8 mouse cellular contexts compared by ENCODE assay signal in genomic region chr4:45755881-45756280, GRCm38 (mm10). TPM values are rescaled to one million over a fixed set of nuclear protein-coding genes. Genes with fewer than 3 reads are reported as not detected.
DNase-seq lines count a peak whose midpoint lies in the region; ATAC-seq lines count a peak whose summit lies in the region.

No protein-coding gene starts in this region.

- no peak overlapping the region for H3K4me3 ChIP-seq in heart, embryonic 10.5 days
- no peak overlapping the region for H3K4me3 ChIP-seq in hindbrain, embryonic 15.5 days
- H3K4me3 ChIP-seq in limb, embryonic 10.5 days, result no peak overlapping the region

- H3K36me3 ChIP-seq in heart, embryonic 10.5 days, result no peaks in the 10 kb centered on the region
- H3K36me3 ChIP-seq in hindbrain, embryonic 15.5 days, result no peaks in the 10 kb centered on the region
- no peaks in the 10 kb centered on the region for H3K36me3 ChIP-seq in limb, embryonic 10.5 days

- H3K9ac ChIP-seq in hindbrain, embryonic 15.5 days, result no peak overlapping the region

- no peaks in the 10 kb centered on the region for H3K9me3 ChIP-seq in heart, embryonic 10.5 days
- no peaks in the 10 kb centered on the region for H3K9me3 ChIP-seq in hindbrain, embryonic 15.5 days
- no peaks in the 10 kb centered on the region for H3K9me3 ChIP-seq in limb, embryonic 10.5 days (replicated peaks)

- peaks cover 44% of the 10 kb centered on the region for H3K27me3 ChIP-seq in heart, embryonic 10.5 days (ENCODE audit: insufficient read depth, poor library complexity, severe bottlenecking)
- H3K27me3 ChIP-seq in hindbrain, embryonic 15.5 days, result no peaks in the 10 kb centered on the region
- H3K27me3 ChIP-seq in limb, embryonic 10.5 days (ENCODE audit: low read depth, poor library complexity, severe bottlenecking), result peaks cover 12% of the 10 kb centered on the region

- no peak overlapping the region for H3K4me2 ChIP-seq in hindbrain, embryonic 15.5 days

- no peak overlapping the region for H3K27ac ChIP-seq in heart, embryonic 10.5 days
- H3K27ac ChIP-seq in hindbrain, embryonic 15.5 days (replicated peaks), result peak overlapping the region; percentile 69
- H3K27ac ChIP-seq in limb, embryonic 10.5 days, result peak overlapping the region; percentile 43

- WGBS in heart, embryonic 10.5 days, result 60% methylated on average over 17 of the region's 17 CpGs
- 47% methylated on average over 17 of the region's 17 CpGs for WGBS in hindbrain, embryonic 15.5 days
- 66% methylated on average over 17 of the region's 17 CpGs for WGBS in limb, embryonic 10.5 days

- no peak for ATAC-seq in hindbrain, embryonic 15.5 days (ENCODE audit: low FRiP score, low read depth)
- no peak for ATAC-seq in activated CD4-positive, CD25-positive, alpha-beta regulatory T cell, adult 4 months

- DNase-seq in heart, adult 18-20 months, result peak; percentile 37 to 38
- no peak for DNase-seq in heart, embryonic 10.5 days (ENCODE audit: low spot score)
- DNase-seq in cerebellum, postnatal 10 days, result peak; percentile 96 to 97
- DNase-seq in limb, embryonic 10.5 days (ENCODE audit: low spot score), result no peak
- DNase-seq in right cerebral cortex, postnatal 36 days (ENCODE audit: low spot score in 2 of 2), result peak; percentile 62 to 71
- no peak for DNase-seq in kidney, adult 8-10 months

- H3K4me1 ChIP-seq in heart, embryonic 10.5 days, result peaks cover 50% of the 10 kb centered on the region
- H3K4me1 ChIP-seq in hindbrain, embryonic 15.5 days (replicated peaks), result peaks cover 30% of the 10 kb centered on the region
- H3K4me1 ChIP-seq in limb, embryonic 10.5 days, result peaks cover 58% of the 10 kb centered on the region

RNA-seq across cellular contexts. Expression of gene Aldh1b1, which starts 42.9 kb away (rescaled TPM):
- 10 to 100 TPM; 12.6 to 14.6 TPM for total RNA-seq in heart, adult 18-20 months (2021)
- polyA plus RNA-seq in heart, embryonic 10.5 days (2016; fragmentation: Nextera tagmentation; extraction: Ambion mirVana), result 46.1 and 80.9 TPM in 2 replicates
- 17.9 and 19.9 TPM in 2 replicates for polyA plus RNA-seq in hindbrain, embryonic 15.5 days (2015; fragmentation: Nextera tagmentation; extraction: Ambion mirVana)
- 2.5 and 2.9 TPM in 2 replicates for polyA plus RNA-seq in limb, embryonic 10.5 days (2016; fragmentation: Nextera tagmentation; extraction: Ambion mirVana)
- polyA plus RNA-seq in activated CD4-positive, CD25-positive, alpha-beta regulatory T cell, adult 4 months (2017; shearing (Covaris generic)), result 10 to 100 TPM in 1 of 2 experiments, 1 to 10 TPM in 1; 3.0 to 10.2 TPM

Comparison
In these comparisons a context has a peak if more than half of its experiments do, and no peak if none do; other contexts are left out.
1. DNase-seq: peak in heart, adult 18-20 months (2 of 2), cerebellum, postnatal 10 days (2 of 2) and right cerebral cortex, postnatal 36 days (2 of 2); none in heart, embryonic 10.5 days (single experiment), limb, embryonic 10.5 days (single experiment) and kidney, adult 8-10 months (0 of 2).